Mouse (Mus musculus) hindbrain, postnatal 0 days (tissue): ENCODE measurements around the gene Mxd1. TPM values are rescaled to one million over a fixed set of nuclear protein-coding genes. Genes with fewer than 3 reads are reported as not detected.

ENCODE experiments used
- ATAC-seq: fragments of 200-750 bp; cut with Nextera tagmentation; 2 replicates; pipeline ENCODE4 v1.8.0; 2017; ENCODE audit warnings: mild to moderate bottlenecking, moderate TSS enrichment, moderate library complexity
- DNase-seq: peaks from one replicate; pipeline ENCODE4 v3.0.0-alpha.2; 2015; ENCODE audit warnings: low spot score
- H3K27ac ChIP-seq: fragments of 300-500 bp; sonication (generic); 2 replicates; pipeline ENCODE4 v1.5.1; 2014; ENCODE audit warnings: mild to moderate bottlenecking
- H3K27me3 ChIP-seq: fragments of 300-500 bp; sonication (generic); 2 replicates; pipeline ENCODE4 v1.6.1; 2014; ENCODE audit warnings: low read length, mixed read lengths; ENCODE audit not compliant: insufficient read depth
- H3K36me3 ChIP-seq: fragments of 300-500 bp; sonication (generic); 2 replicates; pipeline ENCODE4 v1.6.1; 2014; ENCODE audit warnings: low read length, mixed read lengths; ENCODE audit not compliant: insufficient read depth
- H3K4me1 ChIP-seq: fragments of 300-500 bp; sonication (generic); 2 replicates; pipeline ENCODE4 v1.6.1; 2014; ENCODE audit warnings: antibody characterized with exemption, low read length, mixed read lengths; ENCODE audit not compliant: insufficient read depth
- H3K4me2 ChIP-seq: fragments of 300-500 bp; sonication (generic); 2 replicates; pipeline ENCODE4 v1.6.1; 2014; ENCODE audit warnings: low read depth, mild to moderate bottlenecking, low read length, moderate library complexity, mixed read lengths
- H3K4me3 ChIP-seq: fragments of 300-500 bp; sonication (generic); 2 replicates; pipeline ENCODE4 v1.5.1; 2014; ENCODE audit warnings: low read length
- H3K9ac ChIP-seq: fragments of 300-500 bp; sonication (generic); replicated peaks from 2 replicates; pipeline ENCODE4 v1.6.1; 2014; ENCODE audit warnings: mild to moderate bottlenecking, low read length, moderate library complexity, mixed read lengths
- H3K9me3 ChIP-seq: fragments of 300-500 bp; sonication (generic); 2 replicates; pipeline ENCODE4 v1.6.1; 2016; ENCODE audit warnings: low read length, mixed read lengths
- CTCF ChIP-seq: IDR thresholded peaks from 2 replicates; pipeline ENCODE4 v1.5.1; 2016; ENCODE audit warnings: antibody characterized with exemption, control low read depth, low read depth
- whole genome bisulfite sequencing: fragments of 180-500 bp; shearing (Covaris S2); extraction: QIAGEN DNeasy Blood & Tissue Kit; methylation state at CpG from one replicate; pipeline ENCODE4 v1.1.7; 2014; 5-methylcytosine and 5-hydroxymethylcytosine counted together
- polyA plus RNA-seq: library from polyadenylated mRNA; unstranded; fragments of >200 nt; fragmentation: Nextera tagmentation; extraction: Ambion mirVana; gene quantifications from 2 replicates; pipeline ENCODE4 v1.2.1, GENCODE M21; 2015
- total RNA-seq: library from RNA; depleted of rRNA; stranded (reverse); fragments of >200 nt; gene quantifications from 2 replicates; pipeline ENCODE4 v1.2.3, GENCODE M21; 2014

The Mxd1 gene
- total and polyA plus RNA-seq, 2 experiments from 2014 or later, result 12.0 to 12.8 TPM

- H3K27me3 ChIP-seq, result no peaks in the 10 kb centered on the region
- TF ChIP-seq CTCF, result no peak
- DNase-seq, result peak; percentile 100
- peak; percentile 100 for ATAC-seq
- H3K4me2 ChIP-seq, result peak overlapping the region; percentile 79
- H3K36me3 ChIP-seq, result peaks cover 13% of the 10 kb centered on the region; the same call in 1 of the 2 replicates
- no peaks in the 10 kb centered on the region for H3K9me3 ChIP-seq
- under 1% methylated on average over 33 of the region's 37 CpGs for WGBS
- peak overlapping the region; percentile 91; the same call in 1 of the 2 replicates for H3K9ac ChIP-seq
- H3K4me3 ChIP-seq, result peak overlapping the region; percentile 95
- peak overlapping the region; percentile 62 for H3K27ac ChIP-seq
- peaks cover 5% of the 10 kb centered on the region; the same call in 1 of the 2 replicates for H3K4me1 ChIP-seq
Measured at GRCm38 (mm10) chr6:86669240-86669727, 323 bp upstream of the Mxd1 start.

DNA sequence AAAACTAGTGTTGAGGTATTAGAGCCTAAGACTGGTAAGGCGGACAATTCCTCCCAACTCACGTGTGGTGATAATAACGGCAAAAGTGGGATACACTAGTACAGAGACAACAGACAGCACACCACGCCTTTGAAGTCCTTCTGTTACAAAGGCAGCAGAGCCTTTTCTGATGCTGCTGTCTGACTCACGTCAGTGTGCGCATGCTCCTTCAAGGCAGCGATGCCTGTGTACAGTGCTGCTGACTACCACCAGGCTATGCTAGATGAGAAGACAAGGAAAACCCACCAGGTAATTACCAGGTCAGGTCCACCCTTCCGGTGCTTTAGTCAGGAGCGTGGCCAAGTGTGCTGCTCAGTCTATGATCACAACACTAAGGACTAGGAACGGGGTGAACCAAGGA, 1.9 kb downstream of the Mxd1 start:
- DNase-seq (no peak), ATAC-seq (no peak)
- Histone ChIP-seq H3K9me3 (no peaks in the 10 kb centered on the region), H3K27me3 (no peaks in the 10 kb centered on the region), H3K36me3 (peaks cover 12% of the 10 kb centered on the region; the same call in 1 of the 2 replicates), H3K4me3 (no peak overlapping the region), H3K4me2 (peak overlapping the region; percentile 79; the same call in 1 of the 2 replicates), H3K4me1 (peaks cover 5% of the 10 kb centered on the region; the same call in 1 of the 2 replicates), H3K27ac (no peak overlapping the region), H3K9ac (no peak overlapping the region)
- no peak for TF ChIP-seq CTCF
- 92% methylated on average over 10 of the region's 10 CpGs for WGBS

DNA sequence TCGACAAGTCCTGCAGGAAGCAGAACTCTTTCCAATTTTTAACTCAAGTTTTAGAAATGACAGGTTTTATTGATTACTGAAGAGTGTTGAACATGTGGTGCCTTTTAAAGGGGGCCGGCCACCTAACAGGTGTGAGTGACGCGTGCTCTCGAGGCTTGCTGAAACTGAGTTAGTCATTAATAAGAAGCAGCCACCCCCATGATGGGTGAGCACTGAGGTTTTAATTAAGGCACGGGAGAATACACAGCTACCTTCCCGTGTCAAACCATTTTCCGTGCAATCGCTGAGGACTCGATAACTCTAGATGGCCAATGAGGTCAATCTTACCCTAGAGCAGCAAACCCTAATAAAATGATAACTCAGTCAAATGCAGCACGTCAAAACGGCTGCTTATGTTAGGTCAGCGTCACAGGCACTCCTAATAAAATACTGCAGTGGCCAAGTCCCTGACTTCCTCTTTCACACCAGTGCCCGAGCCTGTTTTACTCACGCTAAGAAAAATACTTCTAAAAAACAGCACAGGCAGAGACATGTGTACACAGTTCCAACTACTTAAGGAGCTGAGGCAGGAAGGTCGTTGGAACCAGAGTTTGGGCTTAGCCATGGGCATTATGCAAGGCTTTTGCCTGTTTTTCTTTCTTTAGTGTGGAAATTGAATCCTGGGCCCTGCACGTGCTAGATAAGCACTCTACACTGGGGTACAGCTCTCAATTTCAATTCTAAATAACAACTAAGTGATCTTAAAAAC, 3.2 kb downstream of the Mxd1 start:
- no peaks in the 10 kb centered on the region for H3K27me3 ChIP-seq
- no peak overlapping the region for H3K27ac ChIP-seq
- peaks cover 23% of the 10 kb centered on the region; the same call in 1 of the 2 replicates for H3K36me3 ChIP-seq
- no peak for ATAC-seq
- H3K9me3 ChIP-seq, result no peaks in the 10 kb centered on the region
- DNase-seq, result no peak
- H3K9ac ChIP-seq, result no peak overlapping the region
- WGBS, result 86% methylated on average over 17 of the region's 17 CpGs
- H3K4me2 ChIP-seq, result no peak overlapping the region
- TF ChIP-seq CTCF, result no peak
- H3K4me3 ChIP-seq, result no peak overlapping the region
- H3K4me1 ChIP-seq, result peaks cover 5% of the 10 kb centered on the region; the same call in 1 of the 2 replicates

DNA sequence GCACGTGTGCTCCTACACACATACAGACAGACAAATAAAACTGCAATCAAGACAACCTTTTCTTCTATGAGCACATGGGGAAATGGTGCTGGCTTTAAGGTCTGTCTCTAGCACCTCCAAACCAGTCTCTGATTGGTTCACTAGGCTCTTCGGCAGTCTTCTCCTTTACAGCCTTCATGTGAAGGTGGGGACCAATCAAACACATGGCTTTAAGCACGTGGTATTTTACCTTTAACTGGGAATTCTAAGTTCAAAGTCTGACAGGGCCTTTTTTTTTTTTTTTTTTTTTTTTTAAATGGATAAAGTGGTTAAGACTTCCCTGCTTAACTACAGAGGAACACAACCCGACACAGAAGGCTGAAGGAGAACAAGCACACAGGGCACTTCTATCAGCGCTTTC, 3.9 kb downstream of the Mxd1 start:
- Histone ChIP-seq H3K36me3 (peaks cover 28% of the 10 kb centered on the region; the same call in 1 of the 2 replicates), H3K27me3 (no peaks in the 10 kb centered on the region), H3K4me3 (no peak overlapping the region), H3K9ac (no peak overlapping the region), H3K4me1 (peaks cover 5% of the 10 kb centered on the region; the same call in 1 of the 2 replicates), H3K9me3 (no peaks in the 10 kb centered on the region), H3K4me2 (no peak overlapping the region), H3K27ac (no peak overlapping the region)
- TF ChIP-seq CTCF, result no peak
- 83% methylated on average over 5 of the region's 5 CpGs for WGBS
- ATAC-seq, result no peak
- DNase-seq, result no peak

DNA sequence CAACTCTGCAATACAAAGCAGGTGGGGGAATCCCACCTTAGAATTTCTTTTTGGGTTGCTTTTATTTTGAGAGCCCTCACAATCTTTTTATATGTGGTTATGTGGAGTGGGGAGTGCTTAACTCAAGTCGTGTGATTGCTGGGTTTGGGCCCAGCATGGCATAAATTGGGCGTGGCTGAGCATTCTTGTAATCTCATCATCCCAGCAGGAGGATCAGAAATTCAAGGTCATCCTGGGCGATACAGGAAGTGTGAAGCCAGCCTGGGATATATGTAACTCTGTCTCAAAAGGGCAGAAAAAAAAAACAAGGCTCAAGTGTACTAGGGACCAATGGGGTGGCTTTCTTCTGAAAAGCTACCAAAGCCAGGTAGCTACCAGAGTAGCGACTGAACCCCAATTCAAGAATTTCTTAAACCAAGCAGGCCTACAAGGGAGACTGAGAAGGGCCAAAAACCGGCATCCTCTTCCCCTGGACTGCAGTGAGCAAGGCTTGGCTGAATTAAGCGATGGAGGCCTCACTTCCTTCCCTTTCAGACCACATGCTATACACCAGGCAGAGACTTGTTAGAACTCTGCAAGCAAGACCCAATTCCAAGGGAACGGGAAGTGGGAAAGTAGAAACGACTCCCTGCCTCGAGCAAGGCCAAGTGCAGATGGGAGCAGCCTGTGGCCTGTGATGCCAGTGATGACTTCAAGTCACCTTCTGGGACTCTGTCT, 8.6 kb downstream of the Mxd1 start:
- peaks cover 50% of the 10 kb centered on the region for H3K36me3 ChIP-seq
- H3K4me2 ChIP-seq, result no peak overlapping the region
- no peaks in the 10 kb centered on the region for H3K27me3 ChIP-seq
- TF ChIP-seq CTCF, result no peak
- ATAC-seq (no peak), DNase-seq (no peak)
- H3K27ac ChIP-seq, result no peak overlapping the region
- no peaks in the 10 kb centered on the region for H3K9me3 ChIP-seq
- H3K4me1 ChIP-seq, result no peaks in the 10 kb centered on the region
- H3K9ac ChIP-seq, result no peak overlapping the region
- no peak overlapping the region for H3K4me3 ChIP-seq
- 77% methylated on average over 9 of the region's 9 CpGs for WGBS

DNA sequence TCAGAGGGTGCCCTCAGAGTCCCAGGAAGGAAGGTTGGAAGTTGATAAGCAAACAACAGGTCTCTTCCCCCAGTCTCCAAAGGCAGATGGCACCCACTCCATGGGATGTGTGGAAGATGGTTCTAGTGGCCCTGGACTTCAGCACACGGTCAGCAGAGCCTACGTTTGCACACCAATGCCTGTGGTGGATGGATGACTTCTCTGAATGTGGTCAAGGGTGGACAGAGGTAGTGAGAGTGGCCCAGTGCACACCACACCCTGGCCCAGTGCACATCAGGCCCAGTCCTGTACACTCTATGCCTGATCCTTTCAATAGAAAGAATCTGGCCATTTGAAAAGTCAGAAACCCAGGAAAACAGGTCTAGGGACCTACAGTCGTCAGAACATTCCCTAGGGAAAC, 10.5 kb downstream of the Mxd1 start:
- Histone ChIP-seq H3K9ac (no peak overlapping the region), H3K36me3 (peaks cover 59% of the 10 kb centered on the region), H3K9me3 (no peaks in the 10 kb centered on the region), H3K27me3 (no peaks in the 10 kb centered on the region), H3K4me2 (no peak overlapping the region), H3K4me1 (no peaks in the 10 kb centered on the region), H3K27ac (no peak overlapping the region), H3K4me3 (no peak overlapping the region)
- ATAC-seq, result no peak
- TF ChIP-seq CTCF, result no peak
- DNase-seq, result no peak
- WGBS, result 87% methylated on average over 3 of the region's 3 CpGs
